30 mouse cellular contexts compared by ENCODE assay signal in the genomic region with DNA sequence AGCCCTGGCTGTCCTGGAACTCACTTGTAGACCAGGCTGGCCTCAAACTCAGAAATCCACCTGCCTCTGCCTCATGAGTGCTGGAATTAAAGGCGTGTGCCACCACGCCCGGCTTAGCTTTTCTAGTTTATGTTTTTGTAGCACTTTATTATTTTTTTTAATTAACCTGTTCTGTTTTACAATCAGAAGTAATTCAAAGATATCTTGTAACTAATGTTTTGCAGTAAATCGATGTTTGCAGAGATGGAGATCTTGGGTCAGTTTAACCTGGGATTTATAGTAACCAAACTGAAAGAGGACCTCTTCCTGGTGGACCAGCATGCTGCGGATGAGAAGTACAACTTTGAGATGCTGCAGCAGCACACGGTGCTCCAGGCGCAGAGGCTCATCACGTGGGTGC. TPM values are rescaled to one million over a fixed set of nuclear protein-coding genes. Genes with fewer than 3 reads are reported as not detected.
"Had no signal": no experiment of that assay in that cellular context is flagged by ENCODE, and none has a peak within 500 bp of the region (broad histone marks: within the 10 kb centered on the region; RNA-seq: fewer than 3 reads in every experiment).

Gm42421 (plus strand) TSS at position 301 of the 400 bp plus-strand sequence.

- H3K4me1 ChIP-seq: embryonic facial prominence, embryonic 12.5 days; embryonic facial prominence, embryonic 15.5 days; forebrain, embryonic 12.5 days had no signal

- H3K9me3 ChIP-seq: embryonic facial prominence, embryonic 10.5 days; embryonic facial prominence, embryonic 12.5 days; embryonic facial prominence, embryonic 13.5 days; embryonic facial prominence, embryonic 15.5 days; forebrain, embryonic 10.5 days; forebrain, embryonic 12.5 days; forebrain, embryonic 13.5 days; forebrain, embryonic 15.5 days had no signal

- H3K27ac ChIP-seq: embryonic facial prominence, embryonic 10.5 days; embryonic facial prominence, embryonic 12.5 days; embryonic facial prominence, embryonic 13.5 days; embryonic facial prominence, embryonic 15.5 days; forebrain, embryonic 10.5 days; forebrain, embryonic 12.5 days; forebrain, embryonic 13.5 days; forebrain, embryonic 15.5 days; gastrocnemius, adult 2 months; heart, adult 2 months had no signal

- H3K4me3 ChIP-seq: embryonic facial prominence, embryonic 10.5 days; embryonic facial prominence, embryonic 12.5 days; embryonic facial prominence, embryonic 13.5 days; embryonic facial prominence, embryonic 15.5 days; erythroblast, embryonic 14.5 days; forebrain, embryonic 10.5 days; forebrain, embryonic 12.5 days; forebrain, embryonic 13.5 days; forebrain, embryonic 15.5 days; gastrocnemius, adult 2 months; heart, adult 2 months had no signal

- DNase-seq: cerebellum, adult 8-10 months; cerebellum, adult 9-10 months; cerebellum, adult 9-11 months; cerebellum, postnatal 10 days; cerebellum, postnatal 14 days; cerebellum, postnatal 25 days; cerebellum, postnatal 36 days; embryo, embryonic 11 days; forebrain, postnatal 0 days; gastrocnemius, adult 2 months; gastrocnemius, postnatal 10 days; gastrocnemius, postnatal 14 days; gastrocnemius, postnatal 25 days; gastrocnemius, postnatal 36 days; heart, adult 18-20 months; heart, adult 2 months had no signal

- H3K27me3 ChIP-seq: embryonic facial prominence, embryonic 12.5 days; embryonic facial prominence, embryonic 13.5 days; embryonic facial prominence, embryonic 15.5 days; forebrain, embryonic 12.5 days; forebrain, embryonic 13.5 days; forebrain, embryonic 15.5 days had no signal

RNA-seq across cellular contexts. Expression of gene Gm42421, which starts in this region (rescaled TPM):
- total RNA-seq: common myeloid progenitor, adult 5-6 weeks; gastrocnemius, adult 18-20 months; gastrocnemius, adult 2 months; gastrocnemius, adult 8-10 months; gastrocnemius, postnatal 14 days; gastrocnemius, postnatal 25 days; gastrocnemius, postnatal 4 days; granulocyte monocyte progenitor cell, adult 5-6 weeks; heart, adult 18-20 months; heart, adult 2 months had no signal
- polyA plus RNA-seq: erythroblast, embryonic 14.5 days had no signal
